Mouse (Mus musculus) CH12.LX (cell line): ENCODE data around the gene Slc44a4.
A peak's percentile ranks its signal among the peaks of the same experiment; 100 is the strongest.
"Not testable (repeated sequence)": the region's sequence is repeated elsewhere in the genome, so short reads cannot be mapped to it uniquely, and the experiment has no call there.

ENCODE experiments used
- CHD2 ChIP-seq: IDR thresholded peaks from 2 replicates; pipeline ENCODE4 v1.6.1; 2011; ENCODE audit warnings: low read length, improper control_type of control experiment
- CTCF ChIP-seq, 2 experiments: IDR thresholded peaks in 1 of 2; conservative IDR thresholded peaks in 1 of 2; 2 replicates each; pipeline ENCODE4 v1.5.1; 2011 to 2012; ENCODE audit warnings: low read depth in 2 of 2, low read length in 2 of 2, improper control_type of control experiment in 1 of 2, inconsistent platforms in 1 of 2, mild to moderate bottlenecking in 1 of 2, moderate library complexity in 1 of 2
- EP300 ChIP-seq: IDR thresholded peaks from 2 replicates; pipeline ENCODE4 v1.6.1; 2011; ENCODE audit warnings: low read length, improper control_type of control experiment
- HCFC1 ChIP-seq: IDR thresholded peaks from 2 replicates; pipeline ENCODE4 v1.6.1; 2012; ENCODE audit warnings: low read depth, mild to moderate bottlenecking, inconsistent platforms, low read length, improper control_type of control experiment
- IRF4 ChIP-seq: IDR thresholded peaks from 2 replicates; pipeline ENCODE4 v1.6.1; 2014; ENCODE audit warnings: low read depth, mild to moderate bottlenecking, inconsistent platforms, low read length, improper control_type of control experiment
- KAT2A ChIP-seq: IDR thresholded peaks from 2 replicates; pipeline ENCODE4 v1.6.1; 2012; ENCODE audit warnings: low read length, improper control_type of control experiment, inconsistent platforms; ENCODE audit not compliant: insufficient replicate concordance
- MAX ChIP-seq: IDR thresholded peaks from 2 replicates; pipeline ENCODE4 v1.6.1; 2011; ENCODE audit warnings: low read length, improper control_type of control experiment
- NELFE ChIP-seq: IDR thresholded peaks from 2 replicates; pipeline ENCODE4 v1.6.1; 2011; ENCODE audit warnings: low read depth, low read length, improper control_type of control experiment
- POLR2A ChIP-seq: IDR thresholded peaks from 2 replicates; pipeline ENCODE4 v1.6.1; 2011; ENCODE audit warnings: low read depth, mild to moderate bottlenecking, improper control_type of control experiment, low read length
- POLR2AphosphoS2 ChIP-seq: IDR thresholded peaks from 2 replicates; pipeline ENCODE4 v1.6.1; 2011; ENCODE audit warnings: low read depth, low read length, improper control_type of control experiment
- SMC3 ChIP-seq: IDR thresholded peaks from 2 replicates; pipeline ENCODE4 v1.6.1; 2011; ENCODE audit warnings: low read depth, low read length, improper control_type of control experiment
- ZKSCAN1 ChIP-seq: IDR thresholded peaks from 2 replicates; pipeline ENCODE4 v1.6.1; 2012; ENCODE audit warnings: low read depth, inconsistent platforms, low read length, improper control_type of control experiment, borderline replicate concordance
- ZNF384 ChIP-seq: IDR thresholded peaks from 2 replicates; pipeline ENCODE4 v1.6.1; 2012; ENCODE audit warnings: low read depth, low read length, improper control_type of control experiment, inconsistent platforms

GRCm38 (mm10) chr17:34948721-34949552 is 34.7 kb downstream of the Slc44a4 start:
- TF ChIP-seq CHD2 (peak; percentile 79; the same call in 1 of the 2 replicates), POLR2AphosphoS2 (peak; percentile 96), CTCF (conservative IDR thresholded peaks at IDR 0.05 in 1 of 2, IDR thresholded peaks at IDR 0.05 in 1 of 2; ENCODE audit: low read depth in 2 of 2, low read length in 2 of 2) (peak in 1 of 2 experiments; percentile 13; a peak in 1 of 4 replicates), ZNF384 (peak; percentile 71), POLR2A (peak; percentile 31; the same call in 1 of the 2 replicates)
- TF ChIP-seq MAX, EP300, NELFE, HCFC1, SMC3, KAT2A, IRF4, ZKSCAN1: not testable (repeated sequence)
